8 mouse cellular contexts compared by ENCODE assay signal in the genomic region with DNA sequence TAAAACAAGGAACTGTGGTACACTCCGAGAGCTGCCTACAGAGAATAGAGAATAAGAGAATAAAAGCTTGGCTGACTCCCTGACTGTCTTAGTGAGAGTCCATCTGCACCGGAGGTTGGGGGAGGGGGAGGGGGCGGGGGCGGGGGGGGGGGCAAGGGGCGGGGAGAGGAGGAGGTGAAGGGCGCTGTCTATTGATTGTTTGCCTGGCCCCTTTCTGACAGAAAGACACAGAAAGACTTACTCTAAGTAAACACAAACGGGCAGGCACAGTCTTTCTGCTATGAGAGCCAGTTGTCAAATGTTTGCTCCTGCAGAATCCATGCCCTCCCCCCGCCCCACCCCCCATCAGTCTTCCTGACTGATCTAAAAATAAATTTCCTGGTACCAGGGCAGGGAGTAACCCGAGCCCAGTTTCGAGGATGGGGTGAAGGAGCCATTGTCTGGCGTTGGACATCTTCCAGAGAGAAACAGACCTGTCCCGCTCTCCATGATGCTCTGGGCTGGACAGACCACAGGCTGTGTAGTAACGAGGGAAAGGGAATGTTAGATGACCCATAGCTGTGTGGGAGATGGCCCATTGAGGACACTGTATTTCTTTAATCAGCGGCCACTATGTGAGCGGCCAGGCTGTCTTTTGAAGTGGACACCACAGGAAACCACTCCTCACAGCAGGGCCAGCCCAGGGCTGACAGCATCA.
A peak's percentile ranks its signal among the peaks of the same experiment; 100 is the strongest.
DNase-seq lines count a peak whose midpoint lies in the region; ATAC-seq and TF ChIP-seq lines count a peak whose summit lies in the region.

No protein-coding gene starts in this region.

- peak overlapping the region; percentile 16 for H3K27ac ChIP-seq in liver, adult 2 months (replicated peaks; ENCODE audit: insufficient read depth, low read depth, low read length)
- peak overlapping the region; percentile 58; the same call in 1 of the 2 replicates for H3K27ac ChIP-seq in forebrain, embryonic 11.5 days (ENCODE audit: low read depth, low read length)
- H3K27ac ChIP-seq in kidney, embryonic 16.5 days (ENCODE audit: low read length), result peak overlapping the region; percentile 22
- H3K27ac ChIP-seq in midbrain, embryonic 14.5 days (replicated peaks; ENCODE audit: low read depth, low read length), result peak overlapping the region; percentile 79

- H3K4me3 ChIP-seq in liver, adult 2 months (ENCODE audit: insufficient read depth, low read depth, low read length), result no peak overlapping the region
- H3K4me3 ChIP-seq in forebrain, embryonic 11.5 days (ENCODE audit: low read depth, low read length), result no peak overlapping the region
- H3K4me3 ChIP-seq in kidney, embryonic 16.5 days (ENCODE audit: low read length), result peak overlapping the region; percentile 4; the same call in 1 of the 2 replicates
- no peak overlapping the region for H3K4me3 ChIP-seq in midbrain, embryonic 14.5 days (replicated peaks; ENCODE audit: low read depth, low read length)

- H3K4me2 ChIP-seq in forebrain, embryonic 11.5 days (ENCODE audit: low read depth, low read length, severe bottlenecking), result peak overlapping the region; percentile 33
- peak overlapping the region; percentile 41 for H3K4me2 ChIP-seq in kidney, embryonic 16.5 days (replicated peaks; ENCODE audit: low read depth, low read length)
- H3K4me2 ChIP-seq in midbrain, embryonic 14.5 days (ENCODE audit: low read length), result peak overlapping the region; percentile 33

- no peaks in the 10 kb centered on the region for H3K79me2 ChIP-seq in liver, adult 2 months (ENCODE audit: control insufficient read depth, insufficient read depth, low read length)

- TF ChIP-seq POLR2A in liver, adult 2 months (IDR thresholded peaks at IDR 0.05; ENCODE audit: extremely low read depth, insufficient read depth, low read length), result no peak

- DNase-seq in liver, adult 2 months (ENCODE audit: extremely low read depth, low read depth, low spot score), result peak; percentile 84
- no peak for DNase-seq in liver
- peak; percentile 66 for DNase-seq in forebrain, embryonic 11.5 days (ENCODE audit: low spot score)
- peak; percentile 62 for DNase-seq in midbrain, embryonic 14.5 days
- DNase-seq in ovary, postnatal 36 days (ENCODE audit: low spot score), result no peak
- DNase-seq in right cerebral cortex, postnatal 10 days (ENCODE audit: low spot score in 2 of 2), result no peak
- no peak for DNase-seq in adrenal gland, postnatal 36 days

- H3K9ac ChIP-seq in liver, adult 2 months (ENCODE audit: low read depth, low read length), result no peak overlapping the region
- peak overlapping the region; percentile 35 for H3K9ac ChIP-seq in forebrain, embryonic 11.5 days (ENCODE audit: low read length)
- H3K9ac ChIP-seq in kidney, embryonic 16.5 days (replicated peaks; ENCODE audit: low read length), result 0 out of 2 replicates have a peak overlapping the region, but pooled peaks have one; percentile 18
- H3K9ac ChIP-seq in midbrain, embryonic 14.5 days (replicated peaks; ENCODE audit: low read length), result peak overlapping the region; percentile 42; the same call in 1 of the 2 replicates

- no peaks in the 10 kb centered on the region for H3K36me3 ChIP-seq in liver, adult 2 months (ENCODE audit: control insufficient read depth, insufficient read depth, low read length)
- no peaks in the 10 kb centered on the region for H3K36me3 ChIP-seq in forebrain, embryonic 11.5 days (ENCODE audit: control insufficient read depth, insufficient read depth, low read length)
- no peaks in the 10 kb centered on the region for H3K36me3 ChIP-seq in kidney, embryonic 16.5 days (ENCODE audit: insufficient read depth, low read length)
- no peaks in the 10 kb centered on the region for H3K36me3 ChIP-seq in midbrain, embryonic 14.5 days (ENCODE audit: control insufficient read depth, insufficient read depth, low read length)

- no peaks in the 10 kb centered on the region for H3K27me3 ChIP-seq in liver, adult 2 months (ENCODE audit: control insufficient read depth, insufficient read depth, low read length)
- no peaks in the 10 kb centered on the region for H3K27me3 ChIP-seq in forebrain, embryonic 11.5 days (ENCODE audit: control insufficient read depth, insufficient read depth, low read length)
- no peaks in the 10 kb centered on the region for H3K27me3 ChIP-seq in kidney, embryonic 16.5 days (ENCODE audit: insufficient read depth, low read length)
- H3K27me3 ChIP-seq in midbrain, embryonic 14.5 days (ENCODE audit: control insufficient read depth, insufficient read depth, low read length), result no peaks in the 10 kb centered on the region

- no peaks in the 10 kb centered on the region for H3K9me3 ChIP-seq in forebrain, embryonic 11.5 days (ENCODE audit: control insufficient read depth, low read length)
- no peaks in the 10 kb centered on the region for H3K9me3 ChIP-seq in kidney, embryonic 16.5 days (ENCODE audit: low read length)
- no peaks in the 10 kb centered on the region for H3K9me3 ChIP-seq in midbrain, embryonic 14.5 days (ENCODE audit: control insufficient read depth, low read length)

- TF ChIP-seq CTCF in liver, adult 2 months (IDR thresholded peaks at IDR 0.05; ENCODE audit: low read depth, low read length), result no peak

- ATAC-seq in forebrain, embryonic 11.5 days (replicated peaks; ENCODE audit: low FRiP score), result peak; percentile 57
- peak; percentile 89 for ATAC-seq in kidney, embryonic 16.5 days (ENCODE audit: low FRiP score, low TSS enrichment)
- peak; percentile 41 for ATAC-seq in midbrain, embryonic 14.5 days (ENCODE audit: low FRiP score, low TSS enrichment)

- H3K4me1 ChIP-seq in liver, adult 2 months (ENCODE audit: control insufficient read depth, insufficient read depth, low read length), result peaks cover 6% of the 10 kb centered on the region
- peaks cover 9% of the 10 kb centered on the region for H3K4me1 ChIP-seq in forebrain, embryonic 11.5 days (replicated peaks; ENCODE audit: control insufficient read depth, insufficient read depth, low read length)
- peaks cover 38% of the 10 kb centered on the region for H3K4me1 ChIP-seq in kidney, embryonic 16.5 days (ENCODE audit: insufficient read depth, low read length)
- H3K4me1 ChIP-seq in midbrain, embryonic 14.5 days (ENCODE audit: control insufficient read depth, insufficient read depth, low read length), result peaks cover 32% of the 10 kb centered on the region

- 3% methylated on average over 13 of the region's 15 CpGs for WGBS in liver, adult 2 months
- WGBS in forebrain, embryonic 11.5 days, result 2% methylated on average over 11 of the region's 15 CpGs
- 3% methylated on average over 11 of the region's 15 CpGs for WGBS in kidney, embryonic 16.5 days
- 2% methylated on average over 12 of the region's 15 CpGs for WGBS in midbrain, embryonic 14.5 days

Comparison
In these comparisons a context has a peak if more than half of its experiments do, and no peak if none do; other contexts are left out.
1. DNase-seq: peak in liver, adult 2 months (single experiment), forebrain, embryonic 11.5 days (single experiment) and midbrain, embryonic 14.5 days (single experiment); none in liver (single experiment), ovary, postnatal 36 days (single experiment), right cerebral cortex, postnatal 10 days (0 of 2) and adrenal gland, postnatal 36 days (0 of 2).
2. H3K27ac ChIP-seq: peak in every context shown above with its lines; median percentile 79 in midbrain, embryonic 14.5 days; 58 in forebrain, embryonic 11.5 days; 22 in kidney, embryonic 16.5 days; 16 in liver, adult 2 months.
3. Peak in every context shown above with its lines, with median percentiles within 50 percentile points of each other: ATAC-seq and H3K4me2 ChIP-seq.